Mouse (Mus musculus) right cerebral cortex, postnatal 10 days (tissue): ENCODE results near the gene Kat14.
A peak's percentile ranks its signal among the peaks of the same experiment; 100 is the strongest.
"Not testable (repeated sequence)": the region's sequence is repeated elsewhere in the genome, so short reads cannot be mapped to it uniquely, and the experiment has no call there.

Experiments
- DNase-seq, 2 experiments: peaks; one replicate each; pipeline ENCODE4 v3.0.0; 2021; ENCODE audit warnings: low spot score in 2 of 2

Kat14 gene

GRCm38 (mm10) chr2:144368400-144369019, at the start of gene Kat14, which contains the start of gene Pet117:
Gene Kat14 (plus strand): TSS chr2:144368983.
Gene Pet117 (plus strand): TSS chr2:144368996.
- DNase-seq: peak; percentile 94 to 95

- DNase-seq: no peak
Observed at GRCm38 (mm10) chr2:144324218-144324617, 44.6 kb upstream of the Kat14 start.

- no peak for DNase-seq
Observed at GRCm38 (mm10) chr2:144329451-144329850, 39.3 kb upstream of the Kat14 start.

- no peak for DNase-seq
Observed at GRCm38 (mm10) chr2:144329937-144330336, 38.8 kb upstream of the Kat14 start.

- no peak for DNase-seq
Observed at GRCm38 (mm10) chr2:144330352-144330959, 38.3 kb upstream of the Kat14 start.

GRCm38 (mm10) chr2:144330960-144331371, 37.8 kb upstream of the Kat14 start:
- DNase-seq: peak; percentile 37 to 39

GRCm38 (mm10) chr2:144331401-144332302, 37.1 kb upstream of the Kat14 start, which contains the start of gene Ovol2:
Gene Ovol2 (minus strand): TSS chr2:144332146.
- peak in 1 of 2 experiments; percentile 28 for DNase-seq

GRCm38 (mm10) chr2:144332486-144332885, 36.3 kb upstream of the Kat14 start:
- DNase-seq: no peak

GRCm38 (mm10) chr2:144333138-144333842, 35.5 kb upstream of the Kat14 start:
- peak; percentile 46 to 53 for DNase-seq

- DNase-seq: no peak
Observed at GRCm38 (mm10) chr2:144337230-144337629, 31.6 kb upstream of the Kat14 start.

- DNase-seq: no peak
Observed at GRCm38 (mm10) chr2:144337701-144338100, 31.1 kb upstream of the Kat14 start.

- not testable (repeated sequence) for DNase-seq
Observed at GRCm38 (mm10) chr2:144338149-144338548, 30.6 kb upstream of the Kat14 start.

GRCm38 (mm10) chr2:144343158-144343557, 25.6 kb upstream of the Kat14 start:
- DNase-seq: no peak

GRCm38 (mm10) chr2:144348525-144348924, 20.3 kb upstream of the Kat14 start:
- DNase-seq: no peak

GRCm38 (mm10) chr2:144352843-144353242, 15.9 kb upstream of the Kat14 start:
- DNase-seq: no peak

- DNase-seq: no peak
Observed at GRCm38 (mm10) chr2:144369020-144369421, 238 bp downstream of the Kat14 start.

- DNase-seq: no peak
Observed at GRCm38 (mm10) chr2:144369511-144369910, 728 bp downstream of the Kat14 start.

GRCm38 (mm10) chr2:144371566-144371965, 2.8 kb downstream of the Kat14 start:
- DNase-seq: no peak

GRCm38 (mm10) chr2:144373063-144373462, 4.3 kb downstream of the Kat14 start:
- no peak for DNase-seq

GRCm38 (mm10) chr2:144375063-144375703, 6.4 kb downstream of the Kat14 start:
- no peak for DNase-seq

- no peak for DNase-seq
Observed at GRCm38 (mm10) chr2:144381293-144381692, 12.5 kb downstream of the Kat14 start.
